In genomic region chr4:71517921-71518404, GRCm38 (mm10) we compare ENCODE assay signal across 14 mouse cellular contexts.
DNase-seq lines count a peak whose midpoint lies in the region; ATAC-seq lines count a peak whose summit lies in the region.
"Had no signal": no experiment of that assay in that cellular context is flagged by ENCODE, and none has a peak within 500 bp of the region (broad histone marks: within the 10 kb centered on the region; RNA-seq: fewer than 3 reads in every experiment).

No protein-coding gene starts in this region.

- no peaks in the 10 kb centered on the region for H3K9me3 ChIP-seq in neural tube, embryonic 11.5 days (ENCODE audit: control insufficient read depth, low read length)
- no peaks in the 10 kb centered on the region for H3K9me3 ChIP-seq in heart, embryonic 10.5 days

- H3K9ac ChIP-seq in neural tube, embryonic 11.5 days (ENCODE audit: low read length) = no peak overlapping the region
- H3K9ac ChIP-seq: lung, embryonic 14.5 days had no signal

- no peak for ATAC-seq in cerebellum, adult (ENCODE audit: insufficient number of reproducible peaks, low FRiP score, low TSS enrichment)
- ATAC-seq in neural tube, embryonic 11.5 days (ENCODE audit: insufficient read depth, low FRiP score, low TSS enrichment) = no peak

- H3K27ac ChIP-seq in neural tube, embryonic 11.5 days (ENCODE audit: low read depth, low read length) = no peak overlapping the region
- no peak overlapping the region for H3K27ac ChIP-seq in heart, embryonic 10.5 days

- no peaks in the 10 kb centered on the region for H3K4me1 ChIP-seq in neural tube, embryonic 11.5 days (ENCODE audit: control insufficient read depth, insufficient read depth, low read length)
- H3K4me1 ChIP-seq in heart, embryonic 10.5 days = no peaks in the 10 kb centered on the region

- no peak overlapping the region for H3K4me2 ChIP-seq in neural tube, embryonic 11.5 days (ENCODE audit: low read depth)
- H3K4me2 ChIP-seq: lung, embryonic 14.5 days had no signal

- no peaks in the 10 kb centered on the region for H3K27me3 ChIP-seq in neural tube, embryonic 11.5 days (ENCODE audit: control insufficient read depth, insufficient read depth, low read length)
- H3K27me3 ChIP-seq in heart, embryonic 10.5 days (ENCODE audit: insufficient read depth, poor library complexity, severe bottlenecking) = no peaks in the 10 kb centered on the region

- no peak overlapping the region for H3K4me3 ChIP-seq in neural tube, embryonic 11.5 days (ENCODE audit: low read depth, low read length)
- H3K4me3 ChIP-seq in heart, embryonic 10.5 days = no peak overlapping the region

- peak; percentile 73 to 79 for DNase-seq in cerebellum, postnatal 10 days
- peak; percentile 12 for DNase-seq in neural tube, embryonic 11.5 days (ENCODE audit: low spot score)
- no peak for DNase-seq in neural tube, embryonic 10.5 days (ENCODE audit: extremely low spot score, low spot score)
- DNase-seq in mesoderm, embryonic 11.5 days (ENCODE audit: low read depth, low spot score) = peak; percentile 19
- no peak for DNase-seq in heart, embryonic 10.5 days (ENCODE audit: low spot score)
- no peak for DNase-seq in frontal cortex, postnatal 36 days (ENCODE audit: low spot score in 2 of 2)
- no peak for DNase-seq in urinary bladder, adult 2 months (ENCODE audit: low spot score)
- DNase-seq: adrenal gland, postnatal 25 days; cerebellum, adult 2 months; heart, postnatal 10 days; kidney, adult 8-10 months; lung, embryonic 14.5 days; spleen, adult 18-20 months had no signal

- no peaks in the 10 kb centered on the region for H3K36me3 ChIP-seq in neural tube, embryonic 11.5 days (ENCODE audit: control insufficient read depth, insufficient read depth, low read length)
- H3K36me3 ChIP-seq in heart, embryonic 10.5 days = no peaks in the 10 kb centered on the region

- WGBS in neural tube, embryonic 11.5 days = 57% methylated on average over 2 of the region's 2 CpGs
- 73% methylated on average over 2 of the region's 2 CpGs for WGBS in heart, embryonic 10.5 days

Comparison
In these comparisons a context has a peak if more than half of its experiments do, and no peak if none do; other contexts are left out.
1. DNase-seq: peak in cerebellum, postnatal 10 days (2 of 2), neural tube, embryonic 11.5 days (single experiment) and mesoderm, embryonic 11.5 days (single experiment); none in neural tube, embryonic 10.5 days (single experiment), heart, embryonic 10.5 days (single experiment), frontal cortex, postnatal 36 days (0 of 2) and urinary bladder, adult 2 months (single experiment).